Mouse (Mus musculus) forebrain, embryonic 11.5 days (tissue): ENCODE measurements around the gene Fem1a. TPM values are rescaled to one million over a fixed set of nuclear protein-coding genes. Genes with fewer than 3 reads are reported as not detected.
A peak's percentile ranks its signal among the peaks of the same experiment; 100 is the strongest.

Source experiments
- ATAC-seq: fragments of 200-750 bp; cut with Nextera tagmentation; replicated peaks from 2 replicates; pipeline ENCODE4 v1.8.0; 2017; ENCODE audit warnings: moderate TSS enrichment; ENCODE audit not compliant: low FRiP score
- DNase-seq: peaks from one replicate; pipeline ENCODE4 v3.0.0-alpha.2; 2017; ENCODE audit warnings: low spot score
- H3K27ac ChIP-seq: fragments of 300-500 bp; sonication (generic); 2 replicates; pipeline ENCODE4 v1.5.1; 2014; ENCODE audit warnings: low read depth, low read length
- H3K27me3 ChIP-seq: fragments of 300-500 bp; sonication (generic); 2 replicates; pipeline ENCODE4 v1.6.1; 2014; ENCODE audit warnings: mild to moderate bottlenecking, low read length, mixed read lengths; ENCODE audit not compliant: control insufficient read depth, insufficient read depth
- H3K36me3 ChIP-seq: fragments of 300-500 bp; sonication (generic); 2 replicates; pipeline ENCODE4 v1.6.1; 2014; ENCODE audit warnings: mild to moderate bottlenecking, low read length, moderate library complexity, mixed read lengths; ENCODE audit not compliant: control insufficient read depth, insufficient read depth
- H3K4me1 ChIP-seq: fragments of 300-500 bp; sonication (generic); replicated peaks from 2 replicates; pipeline ENCODE4 v1.6.1; 2014; ENCODE audit warnings: low read length, mixed read lengths; ENCODE audit not compliant: control insufficient read depth, insufficient read depth
- H3K4me2 ChIP-seq: fragments of 300-500 bp; sonication (generic); 2 replicates; pipeline ENCODE4 v1.6.1; 2014; ENCODE audit warnings: low read depth, mild to moderate bottlenecking, low read length, moderate library complexity, mixed read lengths; ENCODE audit not compliant: severe bottlenecking
- H3K4me3 ChIP-seq: fragments of 300-500 bp; sonication (generic); 2 replicates; pipeline ENCODE4 v1.5.1; 2014; ENCODE audit warnings: low read depth, low read length
- H3K9ac ChIP-seq: fragments of 300-500 bp; sonication (generic); 2 replicates; pipeline ENCODE4 v1.6.1; 2014; ENCODE audit warnings: low read length
- H3K9me3 ChIP-seq: fragments of 300-500 bp; sonication (generic); 2 replicates; pipeline ENCODE4 v1.6.1; 2016; ENCODE audit warnings: low read length, mixed read lengths; ENCODE audit not compliant: control insufficient read depth
- WGBS: fragments of 180-500 bp; shearing (Covaris S2); extraction: QIAGEN DNeasy Blood & Tissue Kit; methylation state at CpG from one replicate; pipeline ENCODE4 v1.1.7; 2014; 5-methylcytosine and 5-hydroxymethylcytosine counted together
- polyA plus RNA-seq: library from polyadenylated mRNA; unstranded; fragments of >200 nt; fragmentation: Nextera tagmentation; extraction: Ambion mirVana; gene quantifications from 2 replicates; pipeline ENCODE4 v1.2.1, GENCODE M21; 2014

The Fem1a gene
- polyA plus RNA-seq, 1 experiment from 2014 or later: 16.5 TPM

- WGBS: under 1% methylated on average over 60 of the region's 78 CpGs
- Histone ChIP-seq H3K4me3 (peak within 1 kb of the TSS; percentile 93), H3K9ac (peak within 1 kb of the TSS; percentile 80), H3K27me3 (no peaks in the 10 kb centered on the region), H3K27ac (peak within 1 kb of the TSS; percentile 76), H3K4me1 (peaks cover 14% of the 10 kb centered on the region; the same call in 1 of the 2 replicates), H3K36me3 (no peaks in the 10 kb centered on the region), H3K4me2 (peak within 1 kb of the TSS; percentile 80), H3K9me3 (no peaks in the 10 kb centered on the region)
- ATAC-seq: peak; percentile 99
- DNase-seq: peak; percentile 92
Measured at GRCm38 (mm10) chr17:56218377-56219191, 38.0 kb upstream of the Fem1a start, which contains the start of gene Dpp9. Dpp9 (minus strand) TSS chr17:56218905.

- Histone ChIP-seq H3K9ac (peak overlapping the region; percentile 80), H3K4me2 (peak overlapping the region; percentile 80), H3K36me3 (no peaks in the 10 kb centered on the region), H3K27me3 (no peaks in the 10 kb centered on the region), H3K4me1 (peaks cover 14% of the 10 kb centered on the region; the same call in 1 of the 2 replicates), H3K27ac (peak overlapping the region; percentile 76; the same call in 1 of the 2 replicates), H3K4me3 (peak overlapping the region; percentile 93), H3K9me3 (no peaks in the 10 kb centered on the region)
- DNase-seq: peak; percentile 53
- peak; percentile 35; the same call in 1 of the 2 replicates for ATAC-seq
- WGBS: 46% methylated on average over 12 of the region's 12 CpGs
Measured at GRCm38 (mm10) chr17:56219251-56219650, 37.4 kb upstream of the Fem1a start.

DNA sequence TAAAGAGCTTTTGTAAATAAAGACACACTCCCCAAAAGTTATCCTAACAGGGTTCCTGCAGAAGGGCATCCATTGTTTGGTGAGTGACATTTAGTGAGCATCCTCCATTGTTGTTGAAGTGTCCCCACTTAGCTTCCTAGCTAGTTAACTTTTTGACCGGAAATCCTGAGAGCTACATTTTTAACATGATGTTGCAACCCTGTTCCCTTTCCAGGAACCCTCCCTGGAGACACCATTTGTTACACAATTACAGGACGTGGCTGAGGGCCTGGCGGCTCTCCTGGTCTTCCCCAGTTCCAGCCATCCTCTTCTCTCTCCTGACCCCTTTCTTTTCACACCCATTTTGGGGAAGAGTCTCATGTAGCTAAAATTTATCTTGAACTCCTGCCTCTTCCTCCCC is 36.8 kb upstream of the Fem1a start:
- no peak overlapping the region for H3K4me2 ChIP-seq
- H3K4me1 ChIP-seq: peaks cover 14% of the 10 kb centered on the region; the same call in 1 of the 2 replicates
- H3K9ac ChIP-seq: no peak overlapping the region
- ATAC-seq: no peak
- 78% methylated on average over 3 of the region's 3 CpGs for WGBS
- H3K4me3 ChIP-seq: no peak overlapping the region
- H3K36me3 ChIP-seq: no peaks in the 10 kb centered on the region
- DNase-seq: no peak
- H3K27ac ChIP-seq: no peak overlapping the region
- no peaks in the 10 kb centered on the region for H3K27me3 ChIP-seq
- H3K9me3 ChIP-seq: no peaks in the 10 kb centered on the region

- Histone ChIP-seq H3K36me3 (no peaks in the 10 kb centered on the region), H3K27ac (no peak overlapping the region), H3K4me1 (no peaks in the 10 kb centered on the region; the same call in 1 of the 2 replicates), H3K9ac (no peak overlapping the region), H3K27me3 (no peaks in the 10 kb centered on the region), H3K9me3 (no peaks in the 10 kb centered on the region), H3K4me2 (no peak overlapping the region), H3K4me3 (no peak overlapping the region)
- no peak for ATAC-seq
- 65% methylated on average over 1 of the region's 1 CpGs for WGBS
- DNase-seq: no peak
Measured at GRCm38 (mm10) chr17:56224916-56225315, 31.7 kb upstream of the Fem1a start.

DNA sequence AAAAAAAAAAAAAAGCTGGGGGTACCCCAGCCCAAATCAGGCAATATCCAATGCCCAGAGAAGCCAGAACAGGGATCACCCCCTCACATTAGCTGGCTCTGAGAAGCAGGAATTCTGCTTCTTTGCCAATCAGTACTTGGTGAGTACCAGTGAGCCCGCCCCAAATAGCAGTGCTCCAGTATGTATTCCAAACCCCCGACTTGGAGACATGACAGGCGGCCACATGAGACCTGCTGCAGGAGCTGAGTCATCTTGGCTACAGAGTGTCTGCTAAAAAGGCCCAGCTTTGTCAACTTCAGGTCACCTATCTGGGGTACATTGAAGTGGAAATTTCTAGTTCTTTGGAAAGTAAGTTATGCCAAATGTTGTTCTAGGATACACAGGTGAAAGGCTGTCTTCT is 30.0 kb upstream of the Fem1a start:
- WGBS: 79% methylated on average over 3 of the region's 3 CpGs

DNA sequence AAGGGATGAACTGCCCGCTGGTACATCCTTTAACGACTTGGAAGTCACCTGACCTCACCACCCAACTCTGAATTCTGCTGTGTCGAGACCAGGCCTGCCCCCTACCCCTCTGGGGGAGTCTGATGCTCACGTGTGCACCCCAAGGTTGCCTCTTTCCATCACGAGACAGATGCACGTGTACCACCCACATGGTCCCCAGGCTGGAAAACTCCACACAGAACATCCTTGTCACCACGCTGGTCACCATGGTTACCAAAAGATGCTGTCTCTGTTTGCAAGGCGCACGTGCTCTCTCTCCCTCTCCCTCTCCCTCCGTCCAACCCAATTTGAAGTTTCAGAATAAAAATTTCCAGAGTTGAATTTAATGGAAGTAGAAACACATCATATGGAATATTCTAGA is 26.7 kb upstream of the Fem1a start:
- Histone ChIP-seq H3K9ac (no peak overlapping the region), H3K27me3 (no peaks in the 10 kb centered on the region), H3K4me2 (no peak overlapping the region), H3K4me3 (no peak overlapping the region), H3K4me1 (peaks cover 4% of the 10 kb centered on the region), H3K36me3 (no peaks in the 10 kb centered on the region), H3K27ac (no peak overlapping the region), H3K9me3 (no peaks in the 10 kb centered on the region)
- ATAC-seq (no peak), DNase-seq (no peak)
- 69% methylated on average over 10 of the region's 10 CpGs for WGBS

More for the DNA sequence above, 30.0 kb upstream of the Fem1a start:
- DNase-seq (no peak), ATAC-seq (no peak)
- Histone ChIP-seq H3K4me2 (no peak overlapping the region), H3K9me3 (no peaks in the 10 kb centered on the region), H3K36me3 (no peaks in the 10 kb centered on the region), H3K4me3 (no peak overlapping the region), H3K9ac (no peak overlapping the region), H3K27ac (no peak overlapping the region), H3K27me3 (no peaks in the 10 kb centered on the region), H3K4me1 (no peaks in the 10 kb centered on the region)

GRCm38 (mm10) chr17:56233389-56233788 is 23.2 kb upstream of the Fem1a start:
- peaks cover 4% of the 10 kb centered on the region for H3K4me1 ChIP-seq
- no peak overlapping the region for H3K4me3 ChIP-seq
- DNase-seq (no peak), ATAC-seq (peak; percentile 45; the same call in 1 of the 2 replicates)
- H3K27me3 ChIP-seq: no peaks in the 10 kb centered on the region
- no peak overlapping the region for H3K9ac ChIP-seq
- no peak overlapping the region for H3K4me2 ChIP-seq
- H3K9me3 ChIP-seq: no peaks in the 10 kb centered on the region
- WGBS: 51% methylated on average over 8 of the region's 8 CpGs
- H3K27ac ChIP-seq: no peak overlapping the region
- no peaks in the 10 kb centered on the region for H3K36me3 ChIP-seq

- Histone ChIP-seq H3K4me1 (peaks cover 4% of the 10 kb centered on the region), H3K4me2 (peak overlapping the region; percentile 18; the same call in 1 of the 2 replicates), H3K4me3 (no peak overlapping the region), H3K9ac (no peak overlapping the region), H3K27ac (no peak overlapping the region), H3K27me3 (no peaks in the 10 kb centered on the region), H3K36me3 (no peaks in the 10 kb centered on the region), H3K9me3 (no peaks in the 10 kb centered on the region)
- 3% methylated on average over 14 of the region's 14 CpGs for WGBS
- ATAC-seq (peak; percentile 90), DNase-seq (peak; percentile 85)
Measured at GRCm38 (mm10) chr17:56233818-56234469, 22.7 kb upstream of the Fem1a start.
